Mouse (Mus musculus): ENCODE measurements at regions not wholly inside any gene's neighbourhood (a gene's known extent, or its start where the extent isn't known, plus 50 kb on each side); places are given as distances from the start of the nearest gene placed in this dataset.
"Not testable (repeated sequence)": the region's sequence is repeated elsewhere in the genome, so short reads cannot be mapped to it uniquely, and the experiment has no call there.

GRCm38 (mm10) chr11:16637679-16638078 is 114.3 kb upstream of the Egfr start:
- TF ChIP-seq CTCF (IDR thresholded peaks at IDR 0.05; ENCODE audit: insufficient read depth, low read depth, low read length) (no peak), POLR2A (IDR thresholded peaks at IDR 0.05; ENCODE audit: insufficient read depth, low read depth, low read length) (no peak)
- 94% methylated on average over 2 of the region's 2 CpGs for WGBS
- no peak overlapping the region for H3K4me3 ChIP-seq (ENCODE audit: insufficient read depth, low read depth, low read length)
- H3K4me1 ChIP-seq (ENCODE audit: control insufficient read depth, insufficient read depth, low read length), result no peaks in the 10 kb centered on the region
- H3K27ac ChIP-seq (ENCODE audit: insufficient read depth, low read depth, low read length), result no peak overlapping the region

- Histone ChIP-seq H3K4me1 (ENCODE audit: control insufficient read depth, insufficient read depth, low read length) (no peaks in the 10 kb centered on the region), H3K27ac (ENCODE audit: insufficient read depth, low read depth, low read length) (no peak overlapping the region), H3K4me3 (ENCODE audit: insufficient read depth, low read depth, low read length) (no peak overlapping the region)
- TF ChIP-seq POLR2A (IDR thresholded peaks at IDR 0.05; ENCODE audit: insufficient read depth, low read depth, low read length), result no peak
- no peak for TF ChIP-seq CTCF (IDR thresholded peaks at IDR 0.05; ENCODE audit: insufficient read depth, low read depth, low read length)
- WGBS, result 90% methylated on average over 4 of the region's 4 CpGs
Observed at GRCm38 (mm10) chr11:16638349-16638748, 113.7 kb upstream of the Egfr start.

- H3K4me3 ChIP-seq (ENCODE audit: insufficient read depth, low read depth, low read length), result no peak overlapping the region
- no peaks in the 10 kb centered on the region for H3K4me1 ChIP-seq (ENCODE audit: control insufficient read depth, insufficient read depth, low read length)
- no peak overlapping the region for H3K27ac ChIP-seq (ENCODE audit: insufficient read depth, low read depth, low read length)
- no peak for TF ChIP-seq CTCF (IDR thresholded peaks at IDR 0.05; ENCODE audit: insufficient read depth, low read depth, low read length)
- no peak for TF ChIP-seq POLR2A (IDR thresholded peaks at IDR 0.05; ENCODE audit: insufficient read depth, low read depth, low read length)
Observed at GRCm38 (mm10) chr11:16649599-16649998, 102.4 kb upstream of the Egfr start.

- WGBS, result 85% methylated on average over 3 of the region's 3 CpGs
- TF ChIP-seq CTCF (IDR thresholded peaks at IDR 0.05; ENCODE audit: insufficient read depth, low read depth, low read length) (no peak), POLR2A (IDR thresholded peaks at IDR 0.05; ENCODE audit: insufficient read depth, low read depth, low read length) (no peak)
- Histone ChIP-seq H3K4me3 (ENCODE audit: insufficient read depth, low read depth, low read length) (no peak overlapping the region), H3K27ac (ENCODE audit: insufficient read depth, low read depth, low read length) (no peak overlapping the region), H3K4me1 (ENCODE audit: control insufficient read depth, insufficient read depth, low read length) (no peaks in the 10 kb centered on the region)
Observed at GRCm38 (mm10) chr11:16663806-16664205, 88.2 kb upstream of the Egfr start.

GRCm38 (mm10) chr11:16669453-16670251 is 82.4 kb upstream of the Egfr start:
- 50% methylated on average over 4 of the region's 4 CpGs for WGBS
- Histone ChIP-seq H3K4me1 (ENCODE audit: control insufficient read depth, insufficient read depth, low read length) (no peaks in the 10 kb centered on the region), H3K27ac (ENCODE audit: insufficient read depth, low read depth, low read length) (no peak overlapping the region), H3K4me3 (ENCODE audit: insufficient read depth, low read depth, low read length) (no peak overlapping the region)
- TF ChIP-seq POLR2A (IDR thresholded peaks at IDR 0.05; ENCODE audit: insufficient read depth, low read depth, low read length) (no peak), CTCF (IDR thresholded peaks at IDR 0.05; ENCODE audit: insufficient read depth, low read depth, low read length) (no peak)

GRCm38 (mm10) chr11:16670282-16670681 is 81.7 kb upstream of the Egfr start:
- TF ChIP-seq POLR2A (IDR thresholded peaks at IDR 0.05; ENCODE audit: insufficient read depth, low read depth, low read length) (no peak), CTCF (IDR thresholded peaks at IDR 0.05; ENCODE audit: insufficient read depth, low read depth, low read length) (no peak)
- WGBS, result 23% methylated on average over 1 of the region's 1 CpGs
- H3K4me3 ChIP-seq (ENCODE audit: insufficient read depth, low read depth, low read length), result no peak overlapping the region
- no peaks in the 10 kb centered on the region for H3K4me1 ChIP-seq (ENCODE audit: control insufficient read depth, insufficient read depth, low read length)
- no peak overlapping the region for H3K27ac ChIP-seq (ENCODE audit: insufficient read depth, low read depth, low read length)

- H3K27ac ChIP-seq (ENCODE audit: insufficient read depth, low read depth, low read length); H3K4me1 ChIP-seq (ENCODE audit: control insufficient read depth, insufficient read depth, low read length); H3K4me3 ChIP-seq (ENCODE audit: insufficient read depth, low read depth, low read length): not testable (repeated sequence)
- 57% methylated on average over 1 of the region's 1 CpGs for WGBS
Observed at GRCm38 (mm10) chr11:16675951-16676350, 76.1 kb upstream of the Egfr start.

- Histone ChIP-seq H3K4me1 (ENCODE audit: control insufficient read depth, insufficient read depth, low read length) (no peaks in the 10 kb centered on the region), H3K4me3 (ENCODE audit: insufficient read depth, low read depth, low read length) (no peak overlapping the region), H3K27ac (ENCODE audit: insufficient read depth, low read depth, low read length) (no peak overlapping the region)
- TF ChIP-seq POLR2A (IDR thresholded peaks at IDR 0.05; ENCODE audit: insufficient read depth, low read depth, low read length) (no peak), CTCF (IDR thresholded peaks at IDR 0.05; ENCODE audit: insufficient read depth, low read depth, low read length) (no peak)
- WGBS, result 96% methylated on average over 1 of the region's 1 CpGs
Observed at GRCm38 (mm10) chr11:16683538-16683937, 68.5 kb upstream of the Egfr start.

GRCm38 (mm10) chr11:16695596-16695995 is 56.4 kb upstream of the Egfr start:
- no peak for TF ChIP-seq CTCF (IDR thresholded peaks at IDR 0.05; ENCODE audit: insufficient read depth, low read depth, low read length)
- no peak for TF ChIP-seq POLR2A (IDR thresholded peaks at IDR 0.05; ENCODE audit: insufficient read depth, low read depth, low read length)
- 89% methylated on average over 1 of the region's 1 CpGs for WGBS
- Histone ChIP-seq H3K4me3 (ENCODE audit: insufficient read depth, low read depth, low read length) (no peak overlapping the region), H3K27ac (ENCODE audit: insufficient read depth, low read depth, low read length) (no peak overlapping the region), H3K4me1 (ENCODE audit: control insufficient read depth, insufficient read depth, low read length) (no peaks in the 10 kb centered on the region)

- WGBS, result 61% methylated on average over 2 of the region's 2 CpGs
- Histone ChIP-seq H3K27ac (ENCODE audit: insufficient read depth, low read depth, low read length) (no peak overlapping the region), H3K4me1 (ENCODE audit: control insufficient read depth, insufficient read depth, low read length) (no peaks in the 10 kb centered on the region), H3K4me3 (ENCODE audit: insufficient read depth, low read depth, low read length) (no peak overlapping the region)
- TF ChIP-seq CTCF (IDR thresholded peaks at IDR 0.05; ENCODE audit: insufficient read depth, low read depth, low read length), result no peak
- no peak for TF ChIP-seq POLR2A (IDR thresholded peaks at IDR 0.05; ENCODE audit: insufficient read depth, low read depth, low read length)
Observed at GRCm38 (mm10) chr11:16696787-16697186, 55.2 kb upstream of the Egfr start.
